Mouse (Mus musculus): ENCODE measurements at regions not wholly inside any gene's neighbourhood (a gene's known extent, or its start where the extent isn't known, plus 50 kb on each side); places are given as distances from the start of the nearest gene placed in this dataset.

DNA sequence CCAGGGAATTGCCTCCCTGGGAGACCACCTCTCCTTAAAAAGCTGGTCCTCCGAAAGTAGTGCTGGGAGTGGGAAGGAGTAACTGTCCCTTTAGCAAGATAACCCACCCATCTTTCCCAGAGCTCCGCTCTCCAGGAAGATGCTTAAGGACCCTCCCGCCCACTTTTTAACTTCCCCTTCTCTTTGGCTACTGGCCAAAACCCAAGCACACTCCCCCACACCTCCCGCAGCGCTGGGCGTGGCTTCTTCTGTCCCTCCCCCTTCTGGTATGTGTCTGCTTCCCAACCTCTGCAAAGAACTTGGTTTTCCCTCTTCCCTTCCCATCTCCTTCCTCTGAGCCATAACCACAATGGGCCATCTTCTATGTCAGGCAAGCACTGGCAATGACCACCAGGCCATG, 85.4 kb downstream of the Rpap3 start:
- no peak for DNase-seq
- Histone ChIP-seq H3K4me3 (no peak overlapping the region), H3K27ac (no peak overlapping the region)
- intact Hi-C loops (cut with DNase I) = no loop called here
- no peak for TF ChIP-seq CTCF (IDR thresholded peaks at IDR 0.05)

DNA sequence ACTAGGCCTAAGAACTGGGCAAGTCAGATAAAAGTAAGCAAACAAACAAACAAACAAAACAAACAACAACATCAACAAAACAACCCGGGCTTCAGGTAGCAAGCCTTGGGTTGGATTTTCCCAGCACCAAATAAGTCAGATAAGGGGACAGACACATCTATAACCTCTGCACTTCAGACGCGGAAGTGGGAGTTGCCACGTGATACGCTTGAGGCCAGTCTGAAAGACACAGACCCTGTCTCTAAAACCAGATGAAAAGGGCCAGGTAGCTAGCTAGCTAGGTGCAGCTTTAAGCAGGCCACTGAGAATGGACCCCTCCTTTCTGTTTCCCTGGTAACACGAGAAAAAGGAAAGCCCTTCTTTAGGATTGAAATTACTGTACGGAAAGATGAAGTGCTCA, 85.9 kb downstream of the Rpap3 start:
- no peak overlapping the region for H3K27ac ChIP-seq
- intact Hi-C loops (cut with DNase I) = no loop called here
- H3K4me3 ChIP-seq = no peak overlapping the region
- no peak for DNase-seq
- TF ChIP-seq CTCF (IDR thresholded peaks at IDR 0.05) = no peak

DNA sequence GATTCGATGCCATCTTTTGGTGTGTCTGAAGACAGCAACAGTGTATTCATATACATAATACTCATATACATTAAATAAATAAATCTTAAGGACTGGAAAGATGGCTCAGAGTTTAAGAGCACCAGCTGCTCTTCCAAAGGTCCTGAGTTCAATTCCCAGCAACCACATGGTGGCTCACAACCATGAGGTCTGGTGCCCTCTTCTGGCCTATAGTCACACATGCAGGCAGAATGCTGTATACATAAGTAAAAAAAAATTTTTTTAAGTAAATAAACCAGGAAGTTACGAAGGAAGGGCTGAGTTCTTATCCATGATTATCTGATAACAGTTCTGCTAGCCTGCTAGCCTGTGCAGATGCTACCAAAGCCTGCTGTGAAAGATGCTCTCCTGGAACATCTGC, 93.3 kb downstream of the Rpap3 start:
- Histone ChIP-seq H3K27ac (no peak overlapping the region), H3K4me3 (no peak overlapping the region)
- TF ChIP-seq CTCF (IDR thresholded peaks at IDR 0.05) = peak; percentile 55
- intact Hi-C loops (cut with DNase I) = no loop called here
- DNase-seq = no peak

DNA sequence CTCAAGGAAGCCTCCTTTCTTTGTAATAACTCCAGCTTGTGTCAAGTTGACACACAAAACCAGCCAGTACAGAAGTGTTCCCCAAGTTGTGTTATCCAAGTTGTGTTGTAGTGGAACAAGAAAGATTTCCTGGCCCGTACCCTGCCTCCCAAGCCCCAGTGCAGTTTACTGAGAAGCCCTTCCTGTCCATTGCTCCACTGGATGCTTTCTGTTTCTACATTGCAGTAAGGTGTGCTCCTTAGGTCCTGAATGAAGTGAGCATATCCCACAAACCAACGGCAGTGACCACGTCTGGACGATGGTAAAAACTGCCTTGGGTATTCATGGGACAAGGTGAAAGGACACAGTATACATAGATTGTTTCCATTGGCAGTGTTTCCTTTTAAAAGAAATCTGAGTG, 94.9 kb downstream of the Rpap3 start:
- no peak for TF ChIP-seq CTCF (IDR thresholded peaks at IDR 0.05)
- no peak overlapping the region for H3K4me3 ChIP-seq
- no peak for DNase-seq
- intact Hi-C loops (cut with DNase I) = no loop called here
- no peak overlapping the region for H3K27ac ChIP-seq

DNA sequence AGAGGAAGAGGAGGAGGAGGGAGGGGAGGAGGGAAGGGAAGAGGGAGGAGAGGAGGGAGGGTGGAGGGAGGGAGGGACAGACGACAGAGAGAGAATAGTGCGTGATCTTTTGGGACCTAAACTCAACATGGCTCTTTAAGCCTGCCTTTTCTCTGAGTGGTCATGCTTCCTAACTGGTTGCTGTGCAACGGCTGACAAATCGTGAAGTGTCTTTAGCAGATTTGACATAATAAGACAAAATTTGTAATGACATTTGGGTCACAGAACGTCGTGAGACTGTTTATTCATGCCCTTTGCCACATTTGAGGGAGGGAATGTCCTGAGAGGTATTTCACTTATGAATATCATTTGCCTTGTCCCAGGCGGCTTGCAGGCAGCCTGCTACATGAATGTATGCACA, 96.1 kb downstream of the Rpap3 start:
- no peak for TF ChIP-seq CTCF (IDR thresholded peaks at IDR 0.05)
- no peak overlapping the region for H3K27ac ChIP-seq
- no peak overlapping the region for H3K4me3 ChIP-seq
- intact Hi-C loops (cut with DNase I) = no loop called here
- DNase-seq = no peak

DNA sequence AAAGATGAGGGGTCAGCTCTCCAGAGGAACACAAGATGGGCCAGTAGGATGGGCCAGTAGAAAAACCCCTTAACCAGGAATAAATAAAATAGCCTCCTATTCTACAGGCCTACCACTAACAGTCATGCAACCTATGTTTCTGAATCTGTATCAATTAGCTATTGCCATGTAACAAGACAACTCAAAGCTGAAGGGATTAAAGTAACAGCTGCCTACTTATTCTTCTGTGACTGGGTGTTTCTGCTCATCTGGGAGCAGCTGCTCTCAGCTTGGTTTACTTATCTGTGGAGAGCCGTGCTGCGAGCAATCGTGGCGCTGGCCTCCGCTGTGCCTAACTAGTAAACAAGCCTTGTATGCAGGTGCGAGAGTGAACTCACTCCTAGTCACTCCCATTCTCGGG, 97.0 kb downstream of the Rpap3 start:
- intact Hi-C loops (cut with DNase I) = no loop called here
- H3K4me3 ChIP-seq = no peak overlapping the region
- no peak for TF ChIP-seq CTCF (IDR thresholded peaks at IDR 0.05)
- no peak for DNase-seq
- no peak overlapping the region for H3K27ac ChIP-seq

DNA sequence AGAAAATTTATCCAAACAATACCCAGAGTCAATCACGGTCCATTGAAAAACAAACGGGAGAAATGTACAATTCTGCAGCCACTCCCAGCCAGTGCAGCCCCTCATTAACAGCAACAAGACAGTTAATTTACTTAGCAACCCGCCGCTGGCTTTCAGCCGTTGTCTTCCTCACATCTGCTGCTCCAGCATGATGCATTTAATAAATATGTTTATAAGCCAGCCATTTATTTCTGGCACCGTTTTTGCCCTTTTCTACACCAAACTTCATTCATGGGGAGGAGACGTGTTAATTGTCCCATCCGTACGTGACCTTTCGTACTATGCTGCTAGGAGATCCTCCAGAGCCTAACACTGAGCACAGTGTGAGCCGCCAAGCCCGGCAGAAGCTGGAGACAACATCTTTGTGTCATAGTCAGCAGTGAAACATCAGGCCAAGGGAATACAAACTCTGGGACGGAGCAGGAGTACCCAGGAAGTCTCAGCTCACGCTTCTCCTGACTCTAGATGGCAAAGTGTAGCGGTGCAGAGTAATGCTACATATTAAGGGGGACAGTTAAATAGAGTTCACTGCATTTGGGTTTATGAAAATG, 97.9 kb downstream of the Rpap3 start:
- intact Hi-C loops (cut with DNase I) = no loop called here

DNA sequence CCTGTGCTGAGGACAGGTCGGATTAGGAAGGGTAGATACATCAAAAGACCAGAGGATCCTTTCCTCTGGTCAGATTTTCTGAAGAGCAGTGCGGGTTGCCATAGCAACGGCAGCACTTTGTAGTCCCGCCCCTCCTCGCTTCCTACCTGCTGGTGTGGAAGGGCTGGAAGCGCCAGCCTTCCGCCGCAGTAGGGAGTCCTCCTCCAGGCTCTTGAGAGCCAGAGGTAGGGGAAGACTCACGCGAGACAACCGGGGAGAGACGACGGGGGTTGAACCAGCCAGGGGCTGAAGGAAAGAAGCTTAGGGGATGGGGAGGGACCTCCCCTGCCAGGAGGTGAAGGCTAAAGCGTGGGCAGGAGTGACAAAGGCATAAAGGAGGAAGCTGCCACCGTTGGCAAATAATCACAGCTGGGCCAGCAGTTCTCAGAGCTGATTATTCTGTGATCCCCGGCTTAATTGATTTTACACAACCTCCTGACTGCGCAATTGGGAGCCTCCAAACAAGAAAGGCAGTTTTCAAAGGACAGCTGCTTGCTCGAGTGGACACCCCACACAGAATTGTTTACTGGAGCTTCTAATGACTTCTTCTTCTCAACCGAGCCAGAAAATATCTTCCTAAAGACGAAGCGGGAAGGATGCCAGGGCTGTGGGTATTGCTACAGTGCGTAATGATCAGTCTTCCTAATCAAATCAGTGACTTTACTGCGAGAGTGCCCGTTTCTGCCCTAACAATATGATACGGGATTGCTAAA, 98.8 kb downstream of the Rpap3 start:
- TF ChIP-seq CTCF (IDR thresholded peaks at IDR 0.05) = no peak
- H3K4me3 ChIP-seq = peak overlapping the region; percentile 56
- peak overlapping the region; percentile 63 for H3K27ac ChIP-seq
- intact Hi-C loops (cut with DNase I) = no loop called here
- no peak for DNase-seq

More for the DNA sequence above, 97.9 kb downstream of the Rpap3 start:
- Histone ChIP-seq H3K4me3 (peak overlapping the region; percentile 56), H3K27ac (no peak overlapping the region)
- peak; percentile 63 for DNase-seq
- no peak for TF ChIP-seq CTCF (IDR thresholded peaks at IDR 0.05)

DNA sequence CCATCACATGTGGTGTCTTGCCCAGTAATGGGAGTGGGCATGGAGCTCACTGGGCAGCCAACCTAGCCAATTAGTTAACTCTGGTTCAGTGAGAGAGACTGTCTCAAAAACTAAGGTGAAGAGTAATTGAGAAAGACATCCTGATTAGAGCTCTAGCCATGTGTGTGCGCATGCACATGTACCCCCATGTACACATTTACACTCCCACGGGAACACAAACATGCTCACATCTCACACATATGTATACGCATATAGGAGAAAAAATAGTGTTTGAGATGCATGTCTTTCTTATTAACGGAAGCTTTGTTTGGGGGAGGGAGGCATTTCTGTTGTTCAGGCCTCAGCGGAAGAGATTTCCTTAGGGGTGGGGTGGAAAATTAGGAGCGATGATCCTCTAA, 99.4 kb downstream of the Rpap3 start:
- Histone ChIP-seq H3K27ac (no peak overlapping the region; the same call in 1 of the 2 replicates), H3K4me3 (peak overlapping the region; percentile 56)
- no peak for DNase-seq
- intact Hi-C loops (cut with DNase I) = no loop called here
- TF ChIP-seq CTCF (IDR thresholded peaks at IDR 0.05) = no peak

DNA sequence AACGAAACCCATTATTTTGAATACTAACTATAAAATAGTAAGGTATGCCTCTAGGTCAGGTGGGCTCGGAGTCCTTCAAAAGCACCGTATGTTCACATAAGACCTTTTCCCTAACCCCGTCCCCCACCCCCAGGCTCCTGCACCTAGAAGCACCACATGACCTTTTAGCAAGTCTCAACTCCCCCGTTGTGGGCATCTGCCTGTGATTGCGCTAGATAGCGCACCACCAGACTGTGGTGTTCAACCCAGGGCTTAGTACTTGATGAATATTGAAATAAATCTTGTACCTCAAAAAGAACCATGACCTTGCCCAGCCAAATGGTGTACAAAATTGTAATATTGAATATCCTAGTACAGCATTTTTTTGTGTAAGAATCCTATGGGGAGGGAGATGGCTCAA, 99.8 kb downstream of the Rpap3 start:
- H3K4me3 ChIP-seq = no peak overlapping the region
- intact Hi-C loops (cut with DNase I) = no loop called here
- H3K27ac ChIP-seq = no peak overlapping the region
- TF ChIP-seq CTCF (IDR thresholded peaks at IDR 0.05) = no peak
- no peak for DNase-seq

DNA sequence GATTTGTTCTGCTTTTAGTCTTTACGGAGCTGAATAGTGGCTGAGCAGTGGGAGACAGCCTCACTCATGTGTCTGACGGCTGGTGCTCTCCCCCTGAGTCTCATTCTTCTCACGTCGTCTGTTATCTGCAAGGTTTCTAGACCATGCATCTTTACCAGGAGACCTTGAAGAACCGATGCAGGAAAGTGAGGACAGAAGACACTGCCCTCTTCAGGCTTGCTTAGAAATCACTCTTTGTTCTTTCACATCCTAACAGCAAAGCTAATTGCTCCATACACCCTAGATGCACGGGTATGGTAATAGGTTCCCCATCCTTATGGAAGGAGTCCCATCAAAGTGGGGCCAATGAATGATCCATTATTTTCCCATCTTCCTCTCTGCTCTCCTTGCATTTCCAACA, 102.1 kb downstream of the Rpap3 start:
- TF ChIP-seq CTCF (IDR thresholded peaks at IDR 0.05) = peak; percentile 49
- DNase-seq = no peak
- Histone ChIP-seq H3K27ac (no peak overlapping the region), H3K4me3 (no peak overlapping the region)
- intact Hi-C loops (cut with DNase I) = no loop called here

DNA sequence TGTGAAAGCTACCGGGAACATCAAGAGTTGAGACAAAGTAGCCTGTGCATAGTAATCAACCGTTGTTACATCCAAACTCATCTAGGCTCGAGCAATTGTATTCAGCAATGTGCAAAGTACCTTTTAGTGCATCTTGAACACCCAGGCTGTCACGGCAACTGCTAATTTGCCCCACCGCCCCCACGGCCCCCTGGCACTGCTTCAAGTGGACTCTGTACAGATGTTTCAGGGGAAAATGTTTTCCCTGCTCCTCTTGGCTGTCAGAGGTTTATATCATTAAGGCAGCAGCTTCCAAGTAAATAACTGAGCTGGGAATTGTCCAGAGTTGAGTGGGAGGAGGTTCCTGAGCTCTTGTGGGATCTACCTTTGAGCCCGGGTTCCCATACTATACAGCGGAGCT, 107.4 kb downstream of the Rpap3 start:
- intact Hi-C loops (cut with DNase I) = no loop called here
- Histone ChIP-seq H3K27ac (no peak overlapping the region), H3K4me3 (no peak overlapping the region)
- no peak for TF ChIP-seq CTCF (IDR thresholded peaks at IDR 0.05)
- no peak for DNase-seq

DNA sequence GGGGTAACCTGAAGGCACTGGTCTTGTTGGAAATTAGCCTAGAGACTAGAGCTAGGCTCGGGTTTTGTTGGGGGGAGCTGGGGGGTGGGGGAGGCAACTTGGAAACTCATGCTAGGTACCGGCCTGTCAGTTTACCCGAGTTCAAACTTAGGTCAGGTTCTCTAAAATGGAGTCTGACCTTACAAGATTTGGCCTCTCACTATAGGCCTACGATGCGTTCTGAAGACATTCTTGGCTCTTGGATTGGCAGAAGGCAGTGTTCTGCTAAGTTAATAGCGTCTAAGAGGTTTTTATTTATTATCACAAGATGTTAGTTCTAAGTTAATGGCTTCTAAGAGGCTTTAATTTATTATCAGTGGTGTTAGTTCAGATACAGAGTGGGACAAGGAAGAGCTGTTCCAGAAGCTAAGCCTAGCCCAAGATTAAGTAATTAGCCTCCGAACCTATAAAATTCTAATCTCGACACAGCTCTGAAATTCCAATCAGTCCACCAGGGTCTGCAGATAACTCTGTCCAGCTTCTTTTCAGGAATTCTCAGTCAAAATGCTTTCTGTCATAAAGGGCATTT, 109.0 kb downstream of the Rpap3 start:
- intact Hi-C loops (cut with DNase I) = no loop called here
- TF ChIP-seq CTCF (IDR thresholded peaks at IDR 0.05) = no peak
- H3K27ac ChIP-seq = no peak overlapping the region
- no peak for DNase-seq
- H3K4me3 ChIP-seq = no peak overlapping the region
